Mouse (Mus musculus): ENCODE data around the gene Ankrd9. TPM values are rescaled to one million over a fixed set of nuclear protein-coding genes. Genes with fewer than 3 reads are reported as not detected.

Ankrd9 gene
- total RNA-seq, 2 experiments from 2014 or later: 1.1 to 4.6 TPM

Other genes starting within 250 kb of the Ankrd9 start
- gene Wdr20, start 241.1 kb downstream of the Ankrd9 start, total RNA-seq (2015): 21.3 and 22.8 TPM in 2 replicates
- 27.1 and 36.2 TPM in 2 replicates for gene Wdr20, start 241.1 kb downstream of the Ankrd9 start, total RNA-seq (2017)
- 1.0 and 2.1 TPM in 2 replicates for gene Mok, start 138.1 kb downstream of the Ankrd9 start, total RNA-seq (2015)
- 2.0 and 2.2 TPM in 2 replicates for gene Mok, start 138.1 kb downstream of the Ankrd9 start, total RNA-seq (2017)
- 5.1 and 5.5 TPM in 2 replicates for gene Zfp839, start 128.8 kb downstream of the Ankrd9 start, total RNA-seq (2015)
- 4.6 and 6.2 TPM in 2 replicates for gene Zfp839, start 128.8 kb downstream of the Ankrd9 start, total RNA-seq (2017)
- gene Cinp, start 89.9 kb downstream of the Ankrd9 start, total RNA-seq (2015): 50.2 and 53.2 TPM in 2 replicates
- gene Cinp, start 89.9 kb downstream of the Ankrd9 start, total RNA-seq (2017): 74.6 and 100 TPM in 2 replicates
- gene Tecpr2, start 89.8 kb downstream of the Ankrd9 start, total RNA-seq (2015): 4.7 and 5.0 TPM in 2 replicates
- 6.8 and 7.4 TPM in 2 replicates for gene Tecpr2, start 89.8 kb downstream of the Ankrd9 start, total RNA-seq (2017)
- 53.7 and 59.9 TPM in 2 replicates for gene Rcor1, start 60.3 kb upstream of the Ankrd9 start, total RNA-seq (2015)
- gene Rcor1, start 60.3 kb upstream of the Ankrd9 start, total RNA-seq (2017): 41.1 and 43.2 TPM in 2 replicates
- 12.0 and 12.4 TPM in 2 replicates for gene Traf3, start 187.3 kb upstream of the Ankrd9 start, total RNA-seq (2015)
- 24.1 and 24.5 TPM in 2 replicates for gene Traf3, start 187.3 kb upstream of the Ankrd9 start, total RNA-seq (2017)
- gene 4930595D18Rik, start 205.5 kb upstream of the Ankrd9 start, total RNA-seq (2015): not detected in 2 replicates
- not detected in 2 replicates for gene 4930595D18Rik, start 205.5 kb upstream of the Ankrd9 start, total RNA-seq (2017)